Mouse (Mus musculus) olfactory bulb, adult 2 months (tissue): ENCODE results near the gene Atp13a3.

Experiments used
- CTCF ChIP-seq: fragments of 200-500 bp; IDR thresholded peaks from 2 replicates; pipeline ENCODE4 v1.5.1; 2012; ENCODE audit warnings: low read depth, mild to moderate bottlenecking, low read length, moderate library complexity; ENCODE audit not compliant: insufficient read depth
- POLR2A ChIP-seq: fragments of 200-500 bp; IDR thresholded peaks from 2 replicates; pipeline ENCODE4 v1.6.1; 2012; ENCODE audit warnings: mild to moderate bottlenecking, low read depth, low read length, moderate library complexity; ENCODE audit not compliant: insufficient read depth

- TF ChIP-seq POLR2A (no peak), CTCF (no peak)
Observed at GRCm38 (mm10) chr16:30449017-30449416, 43.2 kb upstream of the Atp13a3 start.
